Mouse (Mus musculus): ENCODE data around the gene Fars2. TPM values are rescaled to one million over a fixed set of nuclear protein-coding genes. Genes with fewer than 3 reads are reported as not detected.

Gene Fars2
- polyA plus RNA-seq, 1 experiment from 2014 or later = 31.2 TPM

- Histone ChIP-seq H3K27ac (no peak overlapping the region), H3K4me2 (replicated peaks) (no peak overlapping the region), H3K4me1 (replicated peaks; ENCODE audit: control insufficient read depth, insufficient read depth, low read length) (no peaks in the 10 kb centered on the region), H3K9me3 (ENCODE audit: control insufficient read depth, low read length) (no peaks in the 10 kb centered on the region), H3K36me3 (replicated peaks; ENCODE audit: control insufficient read depth, insufficient read depth) (no peaks in the 10 kb centered on the region), H3K27me3 (ENCODE audit: control insufficient read depth, insufficient read depth, low read length) (no peaks in the 10 kb centered on the region), H3K4me3 (replicated peaks; ENCODE audit: low read length) (no peak overlapping the region), H3K9ac (no peak overlapping the region)
- ATAC-seq (ENCODE audit: low FRiP score) (no peak), DNase-seq (ENCODE audit: low spot score) (no peak)
- 86% methylated on average over 4 of the region's 4 CpGs for WGBS
Measured at GRCm38 (mm10) chr13:36683581-36683980, 566.4 kb downstream of the Fars2 start.

- Histone ChIP-seq H3K27ac (no peak overlapping the region), H3K4me1 (replicated peaks; ENCODE audit: control insufficient read depth, insufficient read depth, low read length) (no peaks in the 10 kb centered on the region), H3K4me2 (replicated peaks) (no peak overlapping the region), H3K9me3 (ENCODE audit: control insufficient read depth, low read length) (no peaks in the 10 kb centered on the region), H3K27me3 (ENCODE audit: control insufficient read depth, insufficient read depth, low read length) (no peaks in the 10 kb centered on the region), H3K4me3 (replicated peaks; ENCODE audit: low read length) (no peak overlapping the region), H3K9ac (no peak overlapping the region), H3K36me3 (replicated peaks; ENCODE audit: control insufficient read depth, insufficient read depth) (no peaks in the 10 kb centered on the region)
- WGBS = 76% methylated on average over 7 of the region's 7 CpGs
- DNase-seq (ENCODE audit: low spot score) (no peak), ATAC-seq (ENCODE audit: low FRiP score) (no peak)
Measured at GRCm38 (mm10) chr13:36695516-36696201, 578.4 kb downstream of the Fars2 start.

DNA sequence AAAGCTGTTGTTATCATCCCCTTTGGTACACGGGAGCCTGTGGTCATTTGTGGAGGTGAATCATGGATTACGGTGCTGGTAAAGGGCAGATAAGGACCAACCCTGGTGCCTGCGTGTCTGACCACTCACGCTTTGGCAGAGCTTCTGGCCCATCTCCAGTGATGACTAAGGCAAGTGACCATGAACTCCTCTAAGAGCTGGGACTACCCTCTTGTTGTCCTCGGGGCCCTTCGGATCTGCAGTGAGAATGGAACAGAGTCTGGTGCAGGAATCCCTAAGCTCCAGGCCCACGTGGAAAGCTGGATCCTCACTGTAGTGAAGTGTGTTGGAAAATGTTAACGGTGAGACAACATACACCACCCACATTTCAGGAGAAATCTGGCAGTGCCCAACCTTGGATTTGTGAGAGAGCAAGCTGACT lies 579.1 kb downstream of the Fars2 start:
- no peak overlapping the region for H3K4me3 ChIP-seq (replicated peaks; ENCODE audit: low read length)
- WGBS = 92% methylated on average over 8 of the region's 8 CpGs
- no peak overlapping the region for H3K27ac ChIP-seq
- no peaks in the 10 kb centered on the region for H3K27me3 ChIP-seq (ENCODE audit: control insufficient read depth, insufficient read depth, low read length)
- ATAC-seq (ENCODE audit: low FRiP score) (no peak), DNase-seq (ENCODE audit: low spot score) (no peak)
- H3K4me1 ChIP-seq (replicated peaks; ENCODE audit: control insufficient read depth, insufficient read depth, low read length) = no peaks in the 10 kb centered on the region
- no peaks in the 10 kb centered on the region for H3K36me3 ChIP-seq (replicated peaks; ENCODE audit: control insufficient read depth, insufficient read depth)
- H3K9ac ChIP-seq = no peak overlapping the region
- no peak overlapping the region for H3K4me2 ChIP-seq (replicated peaks)
- H3K9me3 ChIP-seq (ENCODE audit: control insufficient read depth, low read length) = no peaks in the 10 kb centered on the region

- 26% methylated on average over 3 of the region's 3 CpGs for WGBS
- H3K4me3 ChIP-seq (replicated peaks; ENCODE audit: low read length) = no peak overlapping the region
- no peaks in the 10 kb centered on the region for H3K36me3 ChIP-seq (replicated peaks; ENCODE audit: control insufficient read depth, insufficient read depth)
- H3K27me3 ChIP-seq (ENCODE audit: control insufficient read depth, insufficient read depth, low read length) = no peaks in the 10 kb centered on the region
- H3K4me2 ChIP-seq (replicated peaks) = no peak overlapping the region
- H3K9me3 ChIP-seq (ENCODE audit: control insufficient read depth, low read length) = no peaks in the 10 kb centered on the region
- no peak overlapping the region for H3K9ac ChIP-seq
- no peak for ATAC-seq (ENCODE audit: low FRiP score)
- no peak overlapping the region for H3K27ac ChIP-seq
- no peaks in the 10 kb centered on the region for H3K4me1 ChIP-seq (replicated peaks; ENCODE audit: control insufficient read depth, insufficient read depth, low read length)
- no peak for DNase-seq (ENCODE audit: low spot score)
Measured at GRCm38 (mm10) chr13:36707088-36707690, 590.0 kb downstream of the Fars2 start.

DNA sequence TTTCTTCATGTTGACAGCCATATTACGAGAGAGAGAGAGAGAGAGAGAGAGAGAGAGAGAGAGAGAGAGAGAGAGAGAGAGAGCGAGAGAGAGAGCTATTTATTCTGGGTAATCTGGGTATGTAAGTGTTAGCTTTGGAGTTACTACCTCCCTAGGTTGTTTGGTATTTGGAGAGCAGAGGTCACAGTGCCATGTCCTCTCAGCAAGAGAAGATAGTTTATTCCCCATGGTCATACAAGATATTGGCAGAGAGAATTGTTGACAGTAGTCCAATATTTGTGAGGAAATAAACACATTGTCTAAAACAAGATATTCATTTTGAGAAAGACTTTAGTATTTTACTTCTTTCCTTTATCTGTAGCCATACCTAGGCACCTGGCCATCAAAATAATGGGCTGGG lies 596.9 kb downstream of the Fars2 start:
- H3K4me3 ChIP-seq (replicated peaks; ENCODE audit: low read length) = no peak overlapping the region
- no peak for DNase-seq (ENCODE audit: low spot score)
- no peaks in the 10 kb centered on the region for H3K27me3 ChIP-seq (ENCODE audit: control insufficient read depth, insufficient read depth, low read length)
- H3K36me3 ChIP-seq (replicated peaks; ENCODE audit: control insufficient read depth, insufficient read depth) = no peaks in the 10 kb centered on the region
- no peaks in the 10 kb centered on the region for H3K4me1 ChIP-seq (replicated peaks; ENCODE audit: control insufficient read depth, insufficient read depth, low read length)
- H3K4me2 ChIP-seq (replicated peaks) = no peak overlapping the region
- H3K9ac ChIP-seq = no peak overlapping the region
- H3K27ac ChIP-seq = no peak overlapping the region
- no peak for ATAC-seq (ENCODE audit: low FRiP score)
- no peaks in the 10 kb centered on the region for H3K9me3 ChIP-seq (ENCODE audit: control insufficient read depth, low read length)
- 72% methylated on average over 2 of the region's 2 CpGs for WGBS

GRCm38 (mm10) chr13:36716708-36717107 lies 599.5 kb downstream of the Fars2 start:
- WGBS = 50% methylated on average over 2 of the region's 2 CpGs
- Histone ChIP-seq H3K36me3 (replicated peaks; ENCODE audit: control insufficient read depth, insufficient read depth) (no peaks in the 10 kb centered on the region), H3K4me1 (replicated peaks; ENCODE audit: control insufficient read depth, insufficient read depth, low read length) (no peaks in the 10 kb centered on the region), H3K9me3 (ENCODE audit: control insufficient read depth, low read length) (no peaks in the 10 kb centered on the region), H3K4me2 (replicated peaks) (no peak overlapping the region), H3K9ac (no peak overlapping the region), H3K27ac (no peak overlapping the region), H3K27me3 (ENCODE audit: control insufficient read depth, insufficient read depth, low read length) (peaks cover 10% of the 10 kb centered on the region; the same call in 1 of the 2 replicates), H3K4me3 (replicated peaks; ENCODE audit: low read length) (no peak overlapping the region)
- ATAC-seq (ENCODE audit: low FRiP score) (peak; percentile 71; the same call in 1 of the 2 replicates), DNase-seq (ENCODE audit: low spot score) (peak; percentile 40)

GRCm38 (mm10) chr13:36717376-36717775 lies 600.2 kb downstream of the Fars2 start:
- H3K9ac ChIP-seq = no peak overlapping the region
- H3K4me2 ChIP-seq (replicated peaks) = no peak overlapping the region
- H3K27ac ChIP-seq = no peak overlapping the region
- no peaks in the 10 kb centered on the region for H3K9me3 ChIP-seq (ENCODE audit: control insufficient read depth, low read length)
- peaks cover 17% of the 10 kb centered on the region for H3K27me3 ChIP-seq (ENCODE audit: control insufficient read depth, insufficient read depth, low read length)
- DNase-seq (ENCODE audit: low spot score) (no peak), ATAC-seq (ENCODE audit: low FRiP score) (no peak)
- WGBS = 75% methylated on average over 3 of the region's 3 CpGs
- H3K4me3 ChIP-seq (replicated peaks; ENCODE audit: low read length) = no peak overlapping the region
- no peaks in the 10 kb centered on the region for H3K4me1 ChIP-seq (replicated peaks; ENCODE audit: control insufficient read depth, insufficient read depth, low read length)
- H3K36me3 ChIP-seq (replicated peaks; ENCODE audit: control insufficient read depth, insufficient read depth) = no peaks in the 10 kb centered on the region

- Histone ChIP-seq H3K9ac (no peak overlapping the region), H3K4me1 (replicated peaks; ENCODE audit: control insufficient read depth, insufficient read depth, low read length) (peaks cover 11% of the 10 kb centered on the region), H3K36me3 (replicated peaks; ENCODE audit: control insufficient read depth, insufficient read depth) (no peaks in the 10 kb centered on the region), H3K27ac (no peak overlapping the region), H3K4me2 (replicated peaks) (no peak overlapping the region), H3K9me3 (ENCODE audit: control insufficient read depth, low read length) (no peaks in the 10 kb centered on the region), H3K27me3 (ENCODE audit: control insufficient read depth, insufficient read depth, low read length) (peaks cover 39% of the 10 kb centered on the region), H3K4me3 (replicated peaks; ENCODE audit: low read length) (no peak overlapping the region)
- ATAC-seq (ENCODE audit: low FRiP score) (no peak), DNase-seq (ENCODE audit: low spot score) (no peak)
- WGBS = 97% methylated on average over 5 of the region's 5 CpGs
Measured at GRCm38 (mm10) chr13:36720297-36721017, 603.2 kb downstream of the Fars2 start.

DNA sequence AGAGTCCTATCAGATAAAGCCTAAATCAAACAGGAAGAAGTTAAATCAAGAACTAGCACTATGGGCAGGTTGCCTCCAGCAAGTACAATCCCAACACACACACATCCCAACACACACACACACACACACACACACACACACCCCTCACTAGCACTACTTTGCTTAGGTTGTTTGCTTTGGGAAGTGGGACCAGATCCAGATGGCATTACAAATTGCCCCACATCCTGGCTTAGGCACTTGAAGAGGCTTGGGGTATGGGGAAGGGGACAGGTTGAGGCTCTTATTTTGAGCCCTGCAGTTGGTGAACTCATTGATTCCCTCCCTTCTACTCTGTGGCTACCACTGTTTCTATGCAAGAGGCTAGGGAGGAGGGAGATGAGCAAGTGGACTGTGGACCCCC lies 605.1 kb downstream of the Fars2 start:
- H3K4me3 ChIP-seq (replicated peaks; ENCODE audit: low read length) = no peak overlapping the region
- peaks cover 11% of the 10 kb centered on the region for H3K4me1 ChIP-seq (replicated peaks; ENCODE audit: control insufficient read depth, insufficient read depth, low read length)
- no peaks in the 10 kb centered on the region for H3K9me3 ChIP-seq (ENCODE audit: control insufficient read depth, low read length)
- H3K36me3 ChIP-seq (replicated peaks; ENCODE audit: control insufficient read depth, insufficient read depth) = no peaks in the 10 kb centered on the region
- no peak for ATAC-seq (ENCODE audit: low FRiP score)
- no peak overlapping the region for H3K27ac ChIP-seq
- no peak overlapping the region for H3K9ac ChIP-seq
- no peak for DNase-seq (ENCODE audit: low spot score)
- peaks cover 47% of the 10 kb centered on the region for H3K27me3 ChIP-seq (ENCODE audit: control insufficient read depth, insufficient read depth, low read length)
- no peak overlapping the region for H3K4me2 ChIP-seq (replicated peaks)

Measured in hindbrain, embryonic 14.5 days (tissue).